Comparison of ENCODE assay signal across 14 mouse cellular contexts in the genomic region with DNA sequence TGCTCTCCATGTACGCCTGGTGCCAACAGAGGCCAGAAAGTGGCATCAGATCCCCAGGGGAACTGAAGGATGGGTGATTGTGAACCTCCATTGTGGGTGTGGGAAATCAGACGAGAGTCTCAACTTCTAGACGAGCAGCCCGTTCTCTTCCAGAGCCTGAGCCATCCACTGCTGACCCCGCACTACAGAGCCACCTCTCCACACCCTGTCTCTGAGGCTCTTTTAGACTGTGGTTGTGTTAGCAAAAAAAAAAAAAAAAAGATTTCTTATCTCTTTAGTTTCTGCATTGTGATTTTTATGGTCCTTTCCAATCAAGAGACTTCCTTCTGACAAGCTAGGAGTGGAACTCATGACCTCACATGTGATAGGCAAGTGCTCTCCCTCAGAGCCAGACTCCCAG. TPM values are rescaled to one million over a fixed set of nuclear protein-coding genes. Genes with fewer than 3 reads are reported as not detected.
"Had no signal": no experiment of that assay in that cellular context is flagged by ENCODE, and none has a peak within 500 bp of the region (broad histone marks: within the 10 kb centered on the region; RNA-seq: fewer than 3 reads in every experiment).

No protein-coding gene starts in this region.

- ATAC-seq: midbrain, embryonic 13.5 days; midbrain, embryonic 15.5 days had no signal

- H3K9me3 ChIP-seq: megakaryocyte, embryonic 14.5 days; midbrain, embryonic 13.5 days; midbrain, embryonic 15.5 days; neural tube, embryonic 12.5 days had no signal

- H3K27ac ChIP-seq: macrophage; midbrain, embryonic 13.5 days; midbrain, embryonic 15.5 days; neural tube, embryonic 12.5 days had no signal

- H3K27me3 ChIP-seq: megakaryocyte, embryonic 14.5 days; midbrain, embryonic 13.5 days; midbrain, embryonic 15.5 days; neural tube, embryonic 12.5 days had no signal

- H3K9ac ChIP-seq: lung, embryonic 14.5 days; midbrain, embryonic 13.5 days; midbrain, embryonic 15.5 days; neural tube, embryonic 12.5 days had no signal

- H3K4me3 ChIP-seq: megakaryocyte, embryonic 14.5 days; midbrain, embryonic 13.5 days; midbrain, embryonic 15.5 days; neural tube, embryonic 12.5 days had no signal

- DNase-seq: lung, adult 18-20 months; lung, embryonic 14.5 days; lung, postnatal 10 days; right cerebral cortex, postnatal 14 days; spleen, adult 18-20 months; thymus, adult 18-20 months; thymus, postnatal 14 days; thymus, postnatal 36 days had no signal

- H3K4me1 ChIP-seq: midbrain, embryonic 13.5 days; midbrain, embryonic 15.5 days; neural tube, embryonic 12.5 days had no signal

- H3K4me2 ChIP-seq: lung, embryonic 14.5 days; midbrain, embryonic 11.5 days; midbrain, embryonic 13.5 days; midbrain, embryonic 15.5 days; neural tube, embryonic 12.5 days had no signal

RNA-seq across cellular contexts. Expression of a gene that starts 34.2 kb away (rescaled TPM):
- polyA plus RNA-seq: midbrain, embryonic 15.5 days had no signal
